ENCODE assay signal across 8 mouse cellular contexts in genomic region chr4:65477106-65477505, GRCm38 (mm10).
A peak's percentile ranks its signal among the peaks of the same experiment; 100 is the strongest.
DNase-seq lines count a peak whose midpoint lies in the region; ATAC-seq lines count a peak whose summit lies in the region.

No protein-coding gene starts in this region.

- H3K4me1 ChIP-seq in forebrain, embryonic 10.5 days: peaks cover 21% of the 10 kb centered on the region
- peaks cover 6% of the 10 kb centered on the region; the same call in 1 of the 2 replicates for H3K4me1 ChIP-seq in heart, embryonic 15.5 days (replicated peaks)
- H3K4me1 ChIP-seq in limb, embryonic 13.5 days: peaks cover 16% of the 10 kb centered on the region

- WGBS in forebrain, embryonic 10.5 days: 28% methylated on average over 6 of the region's 6 CpGs
- WGBS in heart, embryonic 15.5 days: 30% methylated on average over 6 of the region's 6 CpGs
- WGBS in limb, embryonic 13.5 days: 57% methylated on average over 6 of the region's 6 CpGs

- H3K9me3 ChIP-seq in forebrain, embryonic 10.5 days: no peaks in the 10 kb centered on the region
- H3K9me3 ChIP-seq in heart, embryonic 15.5 days (replicated peaks): no peaks in the 10 kb centered on the region
- H3K9me3 ChIP-seq in limb, embryonic 13.5 days: no peaks in the 10 kb centered on the region

- peak overlapping the region; percentile 74 for H3K27ac ChIP-seq in forebrain, embryonic 10.5 days
- no peak overlapping the region for H3K27ac ChIP-seq in heart, embryonic 15.5 days
- H3K27ac ChIP-seq in limb, embryonic 13.5 days: no peak overlapping the region

- peak; percentile 62 to 79 for DNase-seq in urinary bladder, adult 18-20 months (ENCODE audit: low spot score in 2 of 2)
- no peak for DNase-seq in urinary bladder, postnatal 10 days (ENCODE audit: low spot score)
- no peak for DNase-seq in forebrain, embryonic 10.5 days (ENCODE audit: extremely low spot score, low spot score)
- peak; percentile 27 for DNase-seq in retina, postnatal 1 day
- no peak for DNase-seq in natural killer cell, adult 2 months (ENCODE audit: low spot score in 2 of 2)
- DNase-seq in kidney, adult 11 months: no peak

- no peaks in the 10 kb centered on the region for H3K27me3 ChIP-seq in forebrain, embryonic 10.5 days (ENCODE audit: poor library complexity, severe bottlenecking)
- H3K27me3 ChIP-seq in heart, embryonic 15.5 days: no peaks in the 10 kb centered on the region
- no peaks in the 10 kb centered on the region for H3K27me3 ChIP-seq in limb, embryonic 13.5 days

- H3K4me3 ChIP-seq in forebrain, embryonic 10.5 days: no peak overlapping the region
- no peak overlapping the region for H3K4me3 ChIP-seq in heart, embryonic 15.5 days
- no peak overlapping the region for H3K4me3 ChIP-seq in limb, embryonic 13.5 days

- ATAC-seq in heart, embryonic 15.5 days (replicated peaks; ENCODE audit: insufficient number of reproducible peaks, insufficient read depth, low FRiP score, low read depth): peak; percentile 58; the same call in 1 of the 2 replicates
- ATAC-seq in limb, embryonic 13.5 days (ENCODE audit: low FRiP score, low read depth): 0 out of 2 replicates have a peak, but pooled peaks have one; percentile 28

- no peak overlapping the region for H3K9ac ChIP-seq in heart, embryonic 15.5 days
- no peak overlapping the region for H3K9ac ChIP-seq in limb, embryonic 13.5 days

- H3K36me3 ChIP-seq in forebrain, embryonic 10.5 days (replicated peaks): no peaks in the 10 kb centered on the region
- H3K36me3 ChIP-seq in heart, embryonic 15.5 days: no peaks in the 10 kb centered on the region
- H3K36me3 ChIP-seq in limb, embryonic 13.5 days: no peaks in the 10 kb centered on the region

- H3K4me2 ChIP-seq in heart, embryonic 15.5 days: no peak overlapping the region
- H3K4me2 ChIP-seq in limb, embryonic 13.5 days (replicated peaks): peak overlapping the region; percentile 15; the same call in 1 of the 2 replicates

Comparison
In these comparisons a context has a peak if more than half of its experiments do, and no peak if none do; other contexts are left out.
1. DNase-seq: peak in urinary bladder, adult 18-20 months (2 of 2) and retina, postnatal 1 day (single experiment); none in urinary bladder, postnatal 10 days (single experiment), forebrain, embryonic 10.5 days (single experiment), natural killer cell, adult 2 months (0 of 2) and kidney, adult 11 months (single experiment).